Mouse (Mus musculus) liver, embryonic 15.5 days (tissue): ENCODE results near the gene Spice1. TPM values are rescaled to one million over a fixed set of nuclear protein-coding genes. Genes with fewer than 3 reads are reported as not detected.
A peak's percentile ranks its signal among the peaks of the same experiment; 100 is the strongest.

Experiments used
- ATAC-seq: fragments of 200-750 bp; cut with Nextera tagmentation; 2 replicates; pipeline ENCODE4 v1.8.0; 2017; ENCODE audit warnings: moderate number of reproducible peaks, mild to moderate bottlenecking, moderate library complexity; ENCODE audit not compliant: insufficient read depth
- H3K27ac ChIP-seq: fragments of 300-500 bp; sonication (generic); replicated peaks from 2 replicates; pipeline ENCODE4 v1.5.1; 2015; ENCODE audit warnings: mild to moderate bottlenecking, inconsistent platforms
- H3K27me3 ChIP-seq: fragments of 300-500 bp; sonication (generic); 2 replicates; pipeline ENCODE4 v1.6.1; 2015; ENCODE audit warnings: mild to moderate bottlenecking, inconsistent platforms
- H3K36me3 ChIP-seq: fragments of 300-500 bp; sonication (generic); replicated peaks from 2 replicates; pipeline ENCODE4 v1.6.1; 2015; ENCODE audit warnings: moderate library complexity, mild to moderate bottlenecking, inconsistent platforms
- H3K4me1 ChIP-seq: fragments of 300-500 bp; sonication (generic); replicated peaks from 2 replicates; pipeline ENCODE4 v1.6.1; 2015; ENCODE audit warnings: inconsistent platforms
- H3K4me2 ChIP-seq: fragments of 300-500 bp; sonication (generic); 2 replicates; pipeline ENCODE4 v1.6.1; 2015; ENCODE audit warnings: moderate library complexity, mild to moderate bottlenecking, inconsistent platforms
- H3K4me3 ChIP-seq: fragments of 300-500 bp; sonication (generic); replicated peaks from 2 replicates; pipeline ENCODE4 v1.5.1; 2015; ENCODE audit warnings: mild to moderate bottlenecking, inconsistent platforms
- H3K9ac ChIP-seq: fragments of 300-500 bp; sonication (generic); 2 replicates; pipeline ENCODE4 v1.6.1; 2015; ENCODE audit warnings: moderate library complexity, mild to moderate bottlenecking, inconsistent platforms
- H3K9me3 ChIP-seq: fragments of 300-500 bp; sonication (generic); replicated peaks from 2 replicates; pipeline ENCODE4 v1.6.1; 2016; ENCODE audit warnings: inconsistent platforms
- WGBS: fragments of 180-500 bp; shearing (Covaris S2); methylation state at CpG from one replicate; pipeline ENCODE4 v1.1.7; 2015; ENCODE audit warnings: mixed read lengths; ENCODE audit not compliant: insufficient replicate concordance; 5-methylcytosine and 5-hydroxymethylcytosine counted together
- polyA plus RNA-seq: library from polyadenylated mRNA; unstranded; fragments of >200 nt; fragmentation: Nextera tagmentation; extraction: Ambion mirVana; gene quantifications from 2 replicates; pipeline ENCODE4 v1.2.1, GENCODE M21; 2015

The Spice1 gene
- polyA plus RNA-seq, 1 experiment from 2014 or later: 7.8 TPM

DNA sequence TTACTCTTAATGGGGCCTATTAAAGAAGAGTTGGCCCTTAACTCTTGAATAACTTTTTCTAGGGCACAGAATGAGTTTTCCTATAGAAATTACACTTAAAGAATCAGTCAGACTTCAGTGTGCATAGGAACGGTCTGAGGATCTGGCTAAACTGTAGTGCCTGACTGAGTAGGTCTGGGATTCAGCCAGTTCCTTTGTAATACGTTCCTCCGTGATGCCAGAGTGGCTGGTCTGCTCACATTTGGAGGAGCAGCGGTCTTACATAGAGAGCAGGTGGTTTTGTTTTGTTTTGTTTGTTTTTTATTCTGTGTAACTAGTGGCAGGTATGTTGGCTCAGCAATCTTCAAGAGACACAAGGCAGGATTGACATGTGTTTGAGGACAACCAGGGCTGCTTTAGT, 33.1 kb downstream of the Spice1 start:
- Histone ChIP-seq H3K4me1 (no peaks in the 10 kb centered on the region), H3K36me3 (peaks cover 24% of the 10 kb centered on the region), H3K4me2 (no peak overlapping the region), H3K9ac (no peak overlapping the region), H3K27ac (no peak overlapping the region), H3K27me3 (no peaks in the 10 kb centered on the region), H3K4me3 (no peak overlapping the region), H3K9me3 (no peaks in the 10 kb centered on the region)
- ATAC-seq: no peak
- 74% methylated on average over 4 of the region's 4 CpGs for WGBS

DNA sequence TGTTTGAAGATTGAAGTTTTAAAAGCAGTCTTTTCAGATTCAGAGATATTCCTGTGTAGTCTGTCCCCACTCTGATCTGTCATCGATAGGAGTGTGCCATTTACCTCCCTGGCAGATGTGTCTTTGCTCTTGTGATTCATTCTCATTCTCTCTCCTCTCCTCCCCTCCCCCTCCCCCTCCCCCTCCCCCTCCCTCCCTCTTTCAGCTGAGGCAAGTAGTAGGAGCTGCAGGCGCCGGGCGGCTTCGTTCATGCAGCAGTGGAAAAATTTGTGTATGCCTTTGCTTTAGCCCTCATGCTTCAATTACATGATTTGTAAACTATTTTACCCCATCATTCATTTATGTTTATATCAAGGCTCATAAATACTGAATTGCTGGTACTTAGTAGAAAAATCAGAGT, 34.7 kb downstream of the Spice1 start:
- no peaks in the 10 kb centered on the region for H3K9me3 ChIP-seq
- H3K27ac ChIP-seq: no peak overlapping the region
- no peaks in the 10 kb centered on the region for H3K27me3 ChIP-seq
- H3K36me3 ChIP-seq: peaks cover 24% of the 10 kb centered on the region
- no peak for ATAC-seq
- H3K9ac ChIP-seq: no peak overlapping the region
- WGBS: 73% methylated on average over 5 of the region's 5 CpGs
- H3K4me3 ChIP-seq: no peak overlapping the region
- no peak overlapping the region for H3K4me2 ChIP-seq
- no peaks in the 10 kb centered on the region for H3K4me1 ChIP-seq

DNA sequence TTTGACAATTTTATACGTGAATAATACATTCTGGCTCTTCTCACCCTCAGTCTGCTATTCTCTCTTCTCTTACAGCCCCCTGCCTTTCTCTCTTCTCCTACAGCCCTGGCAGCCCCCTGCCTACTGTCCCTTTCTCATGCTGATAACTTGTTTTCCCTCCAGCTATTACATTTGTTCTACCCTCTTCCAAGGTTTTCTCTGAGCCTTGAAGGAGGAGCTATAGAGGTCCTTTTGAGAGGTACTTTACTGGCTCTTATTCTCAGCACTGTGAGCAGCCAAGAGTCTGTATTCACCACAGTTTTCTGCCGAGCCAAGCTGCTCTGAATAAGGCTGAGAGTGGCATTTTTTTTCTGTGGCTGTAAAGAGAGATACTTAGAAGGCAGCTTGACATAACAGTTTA, 36.6 kb downstream of the Spice1 start:
- H3K27ac ChIP-seq: no peak overlapping the region
- H3K4me1 ChIP-seq: no peaks in the 10 kb centered on the region
- WGBS: 64% methylated on average over 2 of the region's 2 CpGs
- no peak overlapping the region for H3K4me2 ChIP-seq
- no peak for ATAC-seq
- no peaks in the 10 kb centered on the region for H3K9me3 ChIP-seq
- no peak overlapping the region for H3K9ac ChIP-seq
- no peaks in the 10 kb centered on the region for H3K27me3 ChIP-seq
- no peak overlapping the region for H3K4me3 ChIP-seq
- H3K36me3 ChIP-seq: peaks cover 21% of the 10 kb centered on the region

DNA sequence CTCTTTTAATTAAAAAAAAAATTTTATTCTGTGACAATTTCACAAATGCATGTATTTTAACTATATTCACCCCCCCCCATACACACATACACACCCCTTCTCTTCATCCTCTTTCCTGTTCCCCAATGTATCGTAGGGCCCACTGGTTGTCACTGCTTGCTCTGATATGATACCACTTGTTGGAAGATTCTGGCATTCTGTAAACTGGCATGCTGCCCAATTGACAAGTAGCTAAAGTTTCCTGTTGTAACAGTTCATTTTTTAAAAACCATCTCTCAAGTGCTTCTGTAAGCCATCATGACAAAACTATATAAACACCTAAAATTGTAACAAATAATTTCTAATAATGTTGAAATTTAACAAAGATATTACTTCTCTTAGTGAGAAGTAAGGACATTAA, 37.3 kb downstream of the Spice1 start:
- Histone ChIP-seq H3K4me3 (no peak overlapping the region), H3K9me3 (no peaks in the 10 kb centered on the region), H3K27me3 (no peaks in the 10 kb centered on the region), H3K9ac (no peak overlapping the region), H3K36me3 (peaks cover 22% of the 10 kb centered on the region), H3K4me2 (no peak overlapping the region), H3K27ac (no peak overlapping the region), H3K4me1 (no peaks in the 10 kb centered on the region)
- WGBS: 74% methylated on average over 1 of the region's 1 CpGs
- no peak for ATAC-seq

DNA sequence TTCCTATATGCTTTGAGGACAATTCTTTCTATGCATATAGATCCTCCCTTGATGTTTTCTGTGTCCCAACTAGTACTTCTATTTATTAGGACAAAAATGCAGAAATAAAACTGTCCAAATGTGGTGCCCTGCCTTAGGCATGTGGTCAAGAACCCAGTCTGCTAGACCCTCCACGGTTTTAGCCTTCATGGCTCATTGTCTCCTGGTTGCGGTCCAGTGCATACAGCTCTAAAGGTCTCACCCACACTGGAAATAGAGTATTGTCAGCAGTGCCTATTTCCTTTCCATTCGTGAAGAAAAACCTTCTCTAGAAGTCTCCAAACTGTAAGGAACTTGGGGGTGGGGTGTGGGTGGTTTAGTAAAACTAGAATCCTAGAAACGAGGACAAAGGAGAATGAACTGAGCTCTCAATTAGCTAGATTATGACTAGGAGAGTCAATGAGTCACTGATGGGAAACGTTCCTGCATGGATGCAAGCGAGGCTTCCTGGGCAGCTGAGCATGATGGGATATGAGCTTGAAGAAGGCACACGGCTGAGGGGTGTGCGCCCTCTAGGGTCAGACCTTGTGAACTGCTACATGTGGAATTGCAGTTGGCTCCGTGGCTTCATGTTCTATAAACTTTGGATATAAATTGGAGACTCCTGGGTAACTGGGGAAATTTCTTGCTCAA, 45.1 kb downstream of the Spice1 start:
- no peaks in the 10 kb centered on the region for H3K9me3 ChIP-seq
- WGBS: 34% methylated on average over 9 of the region's 9 CpGs
- no peak overlapping the region for H3K4me3 ChIP-seq
- H3K4me1 ChIP-seq: no peaks in the 10 kb centered on the region
- no peak overlapping the region for H3K27ac ChIP-seq
- no peak for ATAC-seq
- no peaks in the 10 kb centered on the region for H3K27me3 ChIP-seq
- peak overlapping the region; percentile 17 for H3K4me2 ChIP-seq
- H3K36me3 ChIP-seq: peaks cover 14% of the 10 kb centered on the region
- no peak overlapping the region for H3K9ac ChIP-seq

DNA sequence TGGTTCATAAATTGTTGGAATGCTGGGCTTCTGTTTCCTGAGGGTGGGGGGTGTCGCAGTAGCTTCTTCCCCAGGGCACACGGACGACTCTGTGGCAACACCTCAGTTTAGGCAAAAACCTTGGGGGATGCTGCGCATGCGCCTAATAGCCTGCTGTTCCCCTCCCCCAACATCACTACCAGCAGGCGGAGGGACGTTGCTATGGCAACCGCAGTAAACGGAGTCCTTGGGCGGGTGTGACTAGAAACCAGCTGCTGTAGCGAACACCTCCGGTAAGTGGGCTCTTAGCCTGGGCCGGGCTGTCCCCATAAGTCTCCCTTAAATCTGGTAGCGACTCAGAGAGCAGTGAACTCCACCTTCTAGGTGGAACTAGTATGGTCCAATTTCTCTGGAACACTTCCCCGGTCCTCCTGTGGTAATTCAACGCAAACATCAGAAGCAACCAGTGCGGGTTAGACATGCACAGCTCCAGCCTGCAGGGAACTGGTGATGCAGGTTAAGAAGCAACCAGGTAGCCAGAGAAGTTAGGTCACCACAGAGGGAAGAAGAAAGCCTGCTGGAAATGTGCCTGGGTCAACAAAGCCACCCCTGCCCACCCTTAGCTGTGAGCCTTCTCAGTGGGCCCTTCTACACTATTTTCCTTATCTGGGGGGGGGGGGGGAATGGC, 47.8 kb downstream of the Spice1 start, which contains the start of gene Cfap44:
Cfap44 (plus strand) TSS at position 220 of the 667 bp plus-strand sequence.
- ATAC-seq: peak; percentile 11; the same call in 1 of the 2 replicates
- Histone ChIP-seq H3K27ac (no peak within 1 kb of the TSS), H3K9me3 (no peaks in the 10 kb centered on the region), H3K27me3 (no peaks in the 10 kb centered on the region), H3K4me1 (no peaks in the 10 kb centered on the region), H3K4me2 (peak within 1 kb of the TSS; percentile 45), H3K4me3 (peak within 1 kb of the TSS; percentile 27), H3K36me3 (no peaks in the 10 kb centered on the region), H3K9ac (no peak within 1 kb of the TSS)
- WGBS: 5% methylated on average over 17 of the region's 17 CpGs

DNA sequence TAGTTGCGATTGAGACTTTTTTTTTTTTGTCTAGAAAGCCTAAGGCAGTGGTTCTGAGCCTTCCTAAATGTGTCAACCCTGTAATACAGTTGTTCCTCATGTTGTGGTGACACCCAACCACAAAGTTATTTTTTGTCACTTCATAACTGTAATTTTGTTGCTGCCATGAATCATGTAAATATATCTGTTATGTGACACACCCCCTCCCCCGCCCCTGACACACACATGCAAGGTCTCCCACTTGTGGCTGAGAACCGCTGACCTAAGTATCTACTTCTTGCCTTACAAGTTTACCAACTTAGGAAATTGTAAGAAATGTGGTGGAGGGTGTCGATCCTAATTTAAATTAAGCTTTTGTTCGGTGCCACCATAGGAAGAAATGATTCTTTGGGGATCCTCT, 58.0 kb downstream of the Spice1 start:
- ATAC-seq: no peak
- WGBS: 74% methylated on average over 5 of the region's 5 CpGs
- no peaks in the 10 kb centered on the region for H3K9me3 ChIP-seq
- H3K27ac ChIP-seq: no peak overlapping the region
- no peak overlapping the region for H3K9ac ChIP-seq
- H3K27me3 ChIP-seq: no peaks in the 10 kb centered on the region
- no peak overlapping the region for H3K4me2 ChIP-seq
- no peaks in the 10 kb centered on the region for H3K4me1 ChIP-seq
- no peaks in the 10 kb centered on the region for H3K36me3 ChIP-seq
- H3K4me3 ChIP-seq: no peak overlapping the region

DNA sequence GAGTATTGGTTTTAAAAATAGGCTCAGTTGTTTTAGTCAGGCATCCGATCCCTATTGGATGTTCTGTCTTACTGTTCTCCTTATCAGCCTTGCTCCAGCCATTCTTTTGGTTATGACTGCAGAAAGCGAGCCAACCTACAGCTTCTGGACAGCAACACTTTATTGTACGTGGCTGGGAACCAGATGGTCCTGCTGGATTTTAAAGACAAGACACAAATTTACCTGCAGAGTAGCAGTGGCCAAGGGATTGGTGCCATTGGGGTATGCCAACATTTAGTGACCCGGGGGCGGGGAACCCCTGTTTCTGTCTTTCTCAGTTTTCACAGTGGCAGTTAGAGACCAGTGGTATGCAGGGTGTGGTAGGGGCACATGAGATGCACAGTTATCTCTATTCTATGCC, 60.3 kb downstream of the Spice1 start:
- no peaks in the 10 kb centered on the region for H3K9me3 ChIP-seq
- no peak overlapping the region for H3K27ac ChIP-seq
- no peaks in the 10 kb centered on the region for H3K36me3 ChIP-seq
- H3K4me2 ChIP-seq: no peak overlapping the region
- H3K27me3 ChIP-seq: no peaks in the 10 kb centered on the region
- H3K4me3 ChIP-seq: no peak overlapping the region
- 64% methylated on average over 5 of the region's 5 CpGs for WGBS
- no peaks in the 10 kb centered on the region for H3K4me1 ChIP-seq
- H3K9ac ChIP-seq: no peak overlapping the region
- no peak for ATAC-seq

DNA sequence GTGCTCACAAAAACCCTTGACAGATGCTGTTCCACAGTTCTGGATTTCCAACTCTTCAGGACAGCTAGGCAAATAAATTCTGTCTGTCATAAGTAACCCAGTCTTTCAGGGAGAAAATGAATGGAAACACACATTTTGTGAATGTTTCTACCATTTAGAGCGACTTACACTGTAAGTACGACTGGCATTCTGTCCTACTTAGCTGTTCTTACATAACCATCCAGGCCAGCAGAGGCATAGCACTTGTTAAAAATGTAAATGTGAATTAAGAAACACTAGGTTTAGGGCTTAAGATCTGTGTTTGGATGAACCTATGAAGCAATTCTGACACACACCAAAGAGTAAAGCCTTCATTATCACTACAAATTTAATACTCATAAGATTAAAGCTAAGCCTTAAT, 61.4 kb downstream of the Spice1 start:
- Histone ChIP-seq H3K36me3 (no peaks in the 10 kb centered on the region), H3K9me3 (no peaks in the 10 kb centered on the region), H3K9ac (no peak overlapping the region), H3K4me1 (no peaks in the 10 kb centered on the region), H3K4me3 (no peak overlapping the region), H3K27me3 (no peaks in the 10 kb centered on the region), H3K27ac (no peak overlapping the region), H3K4me2 (no peak overlapping the region)
- ATAC-seq: no peak
- 57% methylated on average over 2 of the region's 2 CpGs for WGBS

DNA sequence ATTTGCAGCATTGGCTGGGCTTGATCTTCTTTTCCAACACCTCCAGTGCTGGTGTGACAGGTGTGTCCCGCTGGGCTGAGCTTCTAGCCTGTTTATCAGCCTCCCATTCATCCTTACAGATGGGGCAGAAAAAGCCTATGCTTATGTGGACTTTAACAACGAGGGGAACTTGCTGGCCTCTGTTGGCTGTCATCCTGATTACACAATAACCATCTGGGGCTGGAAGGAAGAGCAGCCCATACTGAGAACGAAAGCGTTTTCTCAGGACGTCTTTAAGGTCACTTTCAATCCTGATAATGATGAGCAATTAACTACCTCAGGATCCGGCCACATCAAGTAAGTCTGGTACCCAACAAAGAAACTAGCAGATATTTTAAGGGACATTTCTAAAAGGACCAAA, 63.3 kb downstream of the Spice1 start:
- no peak overlapping the region for H3K4me2 ChIP-seq
- H3K27ac ChIP-seq: no peak overlapping the region
- no peak for ATAC-seq
- no peaks in the 10 kb centered on the region for H3K36me3 ChIP-seq
- H3K9ac ChIP-seq: no peak overlapping the region
- no peak overlapping the region for H3K4me3 ChIP-seq
- H3K27me3 ChIP-seq: no peaks in the 10 kb centered on the region
- no peaks in the 10 kb centered on the region for H3K9me3 ChIP-seq
- WGBS: 26% methylated on average over 6 of the region's 6 CpGs
- no peaks in the 10 kb centered on the region for H3K4me1 ChIP-seq

DNA sequence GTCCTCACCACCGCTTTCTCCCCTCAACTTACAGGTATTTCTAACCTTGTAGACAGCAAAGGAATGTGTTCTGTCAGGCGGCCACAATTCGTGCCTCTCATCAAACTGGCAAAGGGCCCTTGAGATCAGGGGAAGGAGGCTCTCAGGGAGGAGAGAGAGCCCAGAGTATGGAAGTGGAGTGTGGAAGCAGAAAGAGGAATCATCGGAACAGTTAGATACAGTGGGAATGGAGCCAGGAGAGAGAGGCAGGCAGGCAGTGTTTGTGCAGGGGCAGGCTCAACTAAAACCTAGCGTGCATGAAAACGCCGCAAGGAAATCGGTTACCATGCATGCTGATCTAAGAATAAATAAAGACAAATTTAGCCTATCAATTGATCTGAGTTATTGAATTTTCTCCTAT, 70.7 kb downstream of the Spice1 start:
- WGBS: 58% methylated on average over 8 of the region's 8 CpGs
- no peaks in the 10 kb centered on the region for H3K36me3 ChIP-seq
- H3K4me3 ChIP-seq: no peak overlapping the region
- no peak overlapping the region for H3K9ac ChIP-seq
- ATAC-seq: no peak
- H3K9me3 ChIP-seq: no peaks in the 10 kb centered on the region
- H3K4me2 ChIP-seq: no peak overlapping the region
- H3K4me1 ChIP-seq: no peaks in the 10 kb centered on the region
- H3K27me3 ChIP-seq: no peaks in the 10 kb centered on the region
- H3K27ac ChIP-seq: no peak overlapping the region

DNA sequence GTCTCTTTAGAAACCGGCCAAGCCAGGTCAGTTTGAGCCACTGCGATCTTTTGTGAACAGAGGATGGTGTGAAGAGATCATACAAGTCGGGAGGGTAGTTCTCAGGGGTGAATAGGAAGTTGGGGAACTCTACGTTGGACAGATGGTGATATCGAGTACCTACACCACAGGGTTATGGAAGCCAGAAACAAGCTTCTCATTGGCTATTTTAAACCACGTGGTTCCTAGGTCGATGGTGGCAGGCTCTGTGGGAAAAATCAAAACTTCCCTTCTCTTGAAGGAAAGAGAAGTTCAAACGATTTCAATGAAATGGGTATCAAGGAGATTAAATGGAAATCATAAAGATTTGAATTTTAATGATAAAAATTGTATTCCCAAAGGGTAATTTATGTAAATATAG, 74.8 kb downstream of the Spice1 start:
- Histone ChIP-seq H3K9ac (no peak overlapping the region), H3K9me3 (no peaks in the 10 kb centered on the region), H3K4me1 (no peaks in the 10 kb centered on the region), H3K4me2 (no peak overlapping the region), H3K27ac (no peak overlapping the region), H3K27me3 (no peaks in the 10 kb centered on the region), H3K36me3 (no peaks in the 10 kb centered on the region), H3K4me3 (no peak overlapping the region)
- no peak for ATAC-seq
- WGBS: 58% methylated on average over 8 of the region's 8 CpGs
